Mouse (Mus musculus): ENCODE data around the gene Smim7. TPM values are rescaled to one million over a fixed set of nuclear protein-coding genes. Genes with fewer than 3 reads are reported as not detected.

Gene Smim7
- polyA plus RNA-seq, 1 experiment, result 57.9 TPM

- Histone ChIP-seq H3K4me3 (ENCODE audit: insufficient read depth, poor library complexity, severe bottlenecking) (peak overlapping the region; percentile 97), H3K79me2 (ENCODE audit: control insufficient read depth, insufficient read depth) (peaks cover 81% of the 10 kb centered on the region), H3ac (ENCODE audit: control insufficient read depth, insufficient read length, low read depth) (peak overlapping the region; percentile 94), H3K36me3 (ENCODE audit: control insufficient read depth, insufficient read depth) (peaks cover 22% of the 10 kb centered on the region), H3K27me3 (ENCODE audit: control insufficient read depth, insufficient read depth, insufficient read length) (no peaks in the 10 kb centered on the region), H3K79me3 (ENCODE audit: low read depth) (peaks cover 62% of the 10 kb centered on the region)
- TF ChIP-seq MAX (IDR thresholded peaks at IDR 0.05) (no peak), CTCF (IDR thresholded peaks at IDR 0.05; ENCODE audit: control insufficient read depth, insufficient read depth, insufficient read length) (no peak), MYOG (IDR thresholded peaks at IDR 0.05; ENCODE audit: control insufficient read depth, extremely low read depth, insufficient read length) (no peak), USF1 (IDR thresholded peaks at IDR 0.05; ENCODE audit: low read depth) (no peak), CEBPB (IDR thresholded peaks at IDR 0.05; ENCODE audit: low read depth) (no peak), FOSL1 (IDR thresholded peaks at IDR 0.05; ENCODE audit: insufficient read depth, low read length, poor library complexity, severe bottlenecking) (no peak)
These were observed 23.6 kb downstream of the Smim7 start for GRCm38 (mm10) chr8:72547122-72547801.

GRCm38 (mm10) chr8:72539234-72539633 is 31.7 kb downstream of the Smim7 start:
- no peak for TF ChIP-seq USF1 (IDR thresholded peaks at IDR 0.05; ENCODE audit: low read depth)
- TF ChIP-seq CTCF (IDR thresholded peaks at IDR 0.05; ENCODE audit: control insufficient read depth, insufficient read depth, insufficient read length), result no peak
- no peak for TF ChIP-seq FOSL1 (IDR thresholded peaks at IDR 0.05; ENCODE audit: insufficient read depth, low read length, poor library complexity, severe bottlenecking)
- TF ChIP-seq CEBPB (IDR thresholded peaks at IDR 0.05; ENCODE audit: low read depth), result no peak
- no peak for TF ChIP-seq MAX (IDR thresholded peaks at IDR 0.05)
- no peak for TF ChIP-seq MYOG (IDR thresholded peaks at IDR 0.05; ENCODE audit: control insufficient read depth, extremely low read depth, insufficient read length)
- TF ChIP-seq MYOD1 (IDR thresholded peaks at IDR 0.05; ENCODE audit: control insufficient read depth, insufficient read length, low read depth), result no peak
- Histone ChIP-seq H3K79me3 (ENCODE audit: low read depth) (peaks cover 92% of the 10 kb centered on the region), H3K4me3 (ENCODE audit: insufficient read depth, poor library complexity, severe bottlenecking) (no peak overlapping the region), H3K79me2 (ENCODE audit: control insufficient read depth, insufficient read depth) (peaks cover 100% of the 10 kb centered on the region), H3ac (ENCODE audit: control insufficient read depth, insufficient read length, low read depth) (no peak overlapping the region), H3K27me3 (ENCODE audit: control insufficient read depth, insufficient read depth, insufficient read length) (no peaks in the 10 kb centered on the region), H3K36me3 (ENCODE audit: control insufficient read depth, insufficient read depth) (peaks cover 15% of the 10 kb centered on the region)

DNA sequence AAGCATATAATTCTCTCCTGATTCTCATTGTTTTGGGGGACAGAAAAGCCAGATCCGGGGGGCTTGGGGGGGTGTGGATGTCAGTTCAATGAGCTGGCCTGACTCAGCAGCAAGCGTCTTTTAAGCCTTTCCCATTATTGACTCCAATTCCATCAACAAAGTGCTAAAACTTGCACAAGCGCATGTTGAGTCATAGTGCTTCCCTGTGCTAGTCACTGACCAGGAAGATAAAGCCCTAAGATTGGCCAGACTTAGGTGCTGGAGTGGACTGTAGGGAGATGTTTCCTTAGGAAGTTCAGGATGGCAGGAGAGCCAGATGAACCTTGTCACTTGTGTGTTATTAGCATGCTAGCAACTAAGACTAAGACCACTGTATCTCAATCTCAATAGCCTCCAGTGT is 36.0 kb downstream of the Smim7 start:
- Histone ChIP-seq H3K27me3 (ENCODE audit: control insufficient read depth, insufficient read depth, insufficient read length) (no peaks in the 10 kb centered on the region), H3K79me3 (ENCODE audit: low read depth) (peaks cover 90% of the 10 kb centered on the region), H3K36me3 (ENCODE audit: control insufficient read depth, insufficient read depth) (peaks cover 9% of the 10 kb centered on the region), H3K4me3 (ENCODE audit: insufficient read depth, poor library complexity, severe bottlenecking) (no peak overlapping the region), H3K79me2 (ENCODE audit: control insufficient read depth, insufficient read depth) (peaks cover 99% of the 10 kb centered on the region), H3ac (ENCODE audit: control insufficient read depth, insufficient read length, low read depth) (no peak overlapping the region)
- TF ChIP-seq CEBPB (IDR thresholded peaks at IDR 0.05; ENCODE audit: low read depth), result no peak
- TF ChIP-seq MAX (IDR thresholded peaks at IDR 0.05), result no peak
- TF ChIP-seq FOSL1 (IDR thresholded peaks at IDR 0.05; ENCODE audit: insufficient read depth, low read length, poor library complexity, severe bottlenecking), result no peak
- TF ChIP-seq MYOD1 (IDR thresholded peaks at IDR 0.05; ENCODE audit: control insufficient read depth, insufficient read length, low read depth), result no peak
- no peak for TF ChIP-seq USF1 (IDR thresholded peaks at IDR 0.05; ENCODE audit: low read depth)
- TF ChIP-seq MYOG (IDR thresholded peaks at IDR 0.05; ENCODE audit: control insufficient read depth, extremely low read depth, insufficient read length), result no peak
- TF ChIP-seq CTCF (IDR thresholded peaks at IDR 0.05; ENCODE audit: control insufficient read depth, insufficient read depth, insufficient read length), result no peak

- no peak overlapping the region for H3ac ChIP-seq (ENCODE audit: control insufficient read depth, insufficient read length, low read depth)
- peaks cover 88% of the 10 kb centered on the region for H3K79me3 ChIP-seq (ENCODE audit: low read depth)
- H3K4me3 ChIP-seq (ENCODE audit: insufficient read depth, poor library complexity, severe bottlenecking), result no peak overlapping the region
- H3K36me3 ChIP-seq (ENCODE audit: control insufficient read depth, insufficient read depth), result peaks cover 9% of the 10 kb centered on the region
- TF ChIP-seq USF1 (IDR thresholded peaks at IDR 0.05; ENCODE audit: low read depth) (no peak), CTCF (IDR thresholded peaks at IDR 0.05; ENCODE audit: control insufficient read depth, insufficient read depth, insufficient read length) (no peak), MYOD1 (IDR thresholded peaks at IDR 0.05; ENCODE audit: control insufficient read depth, insufficient read length, low read depth) (no peak), MAX (IDR thresholded peaks at IDR 0.05) (no peak), FOSL1 (IDR thresholded peaks at IDR 0.05; ENCODE audit: insufficient read depth, low read length, poor library complexity, severe bottlenecking) (no peak), CEBPB (IDR thresholded peaks at IDR 0.05; ENCODE audit: low read depth) (no peak), MYOG (IDR thresholded peaks at IDR 0.05; ENCODE audit: control insufficient read depth, extremely low read depth, insufficient read length) (no peak)
- no peaks in the 10 kb centered on the region for H3K27me3 ChIP-seq (ENCODE audit: control insufficient read depth, insufficient read depth, insufficient read length)
- H3K79me2 ChIP-seq (ENCODE audit: control insufficient read depth, insufficient read depth), result peaks cover 99% of the 10 kb centered on the region
These were observed 38.8 kb downstream of the Smim7 start for GRCm38 (mm10) chr8:72532103-72532502.

DNA sequence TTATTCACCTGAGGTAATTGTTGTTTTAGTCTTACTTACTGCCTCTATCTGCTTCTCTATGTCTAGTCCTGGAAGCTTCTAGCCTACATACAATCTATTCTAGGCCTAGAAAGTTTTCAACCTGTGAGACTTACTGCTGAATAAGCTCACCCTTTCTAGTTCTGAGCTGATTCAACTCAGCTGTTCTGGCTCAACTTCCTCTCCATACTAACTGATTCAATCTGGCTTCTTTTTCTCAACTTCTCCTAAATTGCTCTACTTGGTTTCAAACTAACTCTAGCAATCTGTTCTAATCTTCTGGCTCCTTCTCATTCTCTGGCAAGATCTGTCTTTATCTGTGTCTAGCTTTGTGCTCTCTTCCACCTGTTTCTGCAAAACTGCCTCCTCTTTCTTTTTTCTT is 49.0 kb downstream of the Smim7 start:
- Histone ChIP-seq H3K79me2 (ENCODE audit: control insufficient read depth, insufficient read depth) (peaks cover 92% of the 10 kb centered on the region), H3ac (ENCODE audit: control insufficient read depth, insufficient read length, low read depth) (no peak overlapping the region), H3K4me3 (ENCODE audit: insufficient read depth, poor library complexity, severe bottlenecking) (no peak overlapping the region), H3K27me3 (ENCODE audit: control insufficient read depth, insufficient read depth, insufficient read length) (no peaks in the 10 kb centered on the region), H3K36me3 (ENCODE audit: control insufficient read depth, insufficient read depth) (peaks cover 3% of the 10 kb centered on the region), H3K79me3 (ENCODE audit: low read depth) (peaks cover 58% of the 10 kb centered on the region)
- TF ChIP-seq FOSL1 (IDR thresholded peaks at IDR 0.05; ENCODE audit: insufficient read depth, low read length, poor library complexity, severe bottlenecking) (no peak), MYOG (IDR thresholded peaks at IDR 0.05; ENCODE audit: control insufficient read depth, extremely low read depth, insufficient read length) (no peak)

All from C2C12 (cell line).